Mouse (Mus musculus): ENCODE results near the gene Dcp1a. TPM values are rescaled to one million over a fixed set of nuclear protein-coding genes. Genes with fewer than 3 reads are reported as not detected.
A peak's percentile ranks its signal among the peaks of the same experiment; 100 is the strongest.

The Dcp1a gene
- total and polyA plus RNA-seq, 2 experiments from 2014 or later = 8.8 to 20.9 TPM

DNA sequence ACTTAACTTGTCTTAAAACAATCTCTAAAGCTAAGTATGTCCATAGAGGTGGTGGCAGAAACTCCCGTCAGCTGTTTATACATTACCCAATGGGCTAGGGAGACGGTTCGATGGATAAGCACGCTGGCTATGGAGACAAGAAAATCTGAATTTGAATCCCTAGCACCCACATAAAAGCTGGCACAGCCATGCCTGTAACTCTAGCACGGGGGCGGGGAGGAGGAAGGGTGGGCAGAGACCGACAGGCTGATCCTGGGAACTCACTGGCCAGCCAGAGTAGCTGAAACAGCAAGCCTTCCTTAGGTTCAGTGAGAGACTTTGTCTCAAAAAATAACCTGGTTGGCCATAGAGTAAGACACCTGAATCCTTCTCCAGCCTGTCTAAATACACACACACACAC is 21.9 kb upstream of the Dcp1a start:
- no peak overlapping the region for H3K4me3 ChIP-seq (ENCODE audit: low read depth, low read length)
- no peak for DNase-seq
- TF ChIP-seq CTCF (IDR thresholded peaks at IDR 0.05; ENCODE audit: low read depth) = no peak
- H3K36me3 ChIP-seq (ENCODE audit: insufficient read depth) = no peaks in the 10 kb centered on the region
- 67% methylated on average over 7 of the region's 7 CpGs for WGBS
- no peaks in the 10 kb centered on the region for H3K27me3 ChIP-seq (ENCODE audit: insufficient read depth, low read length)
- H3K4me1 ChIP-seq (ENCODE audit: insufficient read depth) = no peaks in the 10 kb centered on the region
- no peak for ATAC-seq
- H3K4me2 ChIP-seq (ENCODE audit: low read depth) = no peak overlapping the region
- no peak overlapping the region for H3K27ac ChIP-seq (ENCODE audit: low read depth, low read length)
- no peak overlapping the region for H3K9ac ChIP-seq
- no peaks in the 10 kb centered on the region for H3K9me3 ChIP-seq (ENCODE audit: low read length)

DNA sequence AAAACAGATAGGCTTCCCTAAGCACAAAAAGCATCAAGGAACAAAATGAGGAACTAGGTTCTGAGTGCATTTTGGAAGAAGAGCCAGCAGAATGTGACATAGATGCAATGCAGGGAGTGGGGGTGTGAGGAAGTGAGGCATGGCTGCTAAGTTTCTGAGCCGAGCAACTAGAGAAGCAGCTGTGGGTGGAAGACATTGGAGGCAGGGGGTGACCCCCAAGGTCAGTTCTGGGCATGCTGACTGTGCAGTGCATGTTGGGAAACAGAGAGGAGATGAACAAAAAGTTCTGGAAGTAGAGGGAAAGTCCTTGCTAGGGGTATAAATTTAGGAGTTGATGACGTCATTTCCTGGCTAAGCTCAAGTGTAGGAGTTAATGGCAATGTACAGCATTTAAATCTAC is 21.4 kb upstream of the Dcp1a start:
- H3K4me2 ChIP-seq (ENCODE audit: low read depth) = no peak overlapping the region
- no peak overlapping the region for H3K27ac ChIP-seq (ENCODE audit: low read depth, low read length)
- H3K9ac ChIP-seq = no peak overlapping the region
- H3K36me3 ChIP-seq (ENCODE audit: insufficient read depth) = no peaks in the 10 kb centered on the region
- TF ChIP-seq CTCF (IDR thresholded peaks at IDR 0.05; ENCODE audit: low read depth) = no peak
- H3K9me3 ChIP-seq (ENCODE audit: low read length) = no peaks in the 10 kb centered on the region
- DNase-seq = no peak
- no peak for ATAC-seq
- 54% methylated on average over 2 of the region's 2 CpGs for WGBS
- no peaks in the 10 kb centered on the region for H3K4me1 ChIP-seq (ENCODE audit: insufficient read depth)
- no peak overlapping the region for H3K4me3 ChIP-seq (ENCODE audit: low read depth, low read length)
- H3K27me3 ChIP-seq (ENCODE audit: insufficient read depth, low read length) = no peaks in the 10 kb centered on the region

DNA sequence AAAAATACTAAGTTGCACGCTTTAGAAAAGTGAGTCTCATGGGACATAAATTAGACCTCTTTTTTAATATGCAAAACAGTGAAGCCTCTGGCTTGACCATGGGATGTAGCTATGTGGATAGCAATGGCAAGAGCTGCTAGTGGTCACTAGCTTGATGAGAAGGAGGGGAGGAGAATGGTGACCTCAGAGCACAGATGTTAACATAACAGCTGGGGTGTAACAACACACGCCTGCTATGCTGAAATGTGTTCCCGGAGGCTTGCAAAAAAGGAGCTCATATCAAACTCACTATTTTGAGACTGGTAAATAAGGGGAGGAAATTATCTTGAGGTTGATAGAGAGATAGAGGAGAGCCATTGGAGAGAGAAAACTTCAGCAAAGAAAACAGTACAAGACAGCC is 20.5 kb upstream of the Dcp1a start:
- Histone ChIP-seq H3K4me3 (ENCODE audit: low read depth, low read length) (no peak overlapping the region), H3K9ac (no peak overlapping the region), H3K27ac (ENCODE audit: low read depth, low read length) (no peak overlapping the region), H3K4me2 (ENCODE audit: low read depth) (no peak overlapping the region), H3K27me3 (ENCODE audit: insufficient read depth, low read length) (no peaks in the 10 kb centered on the region), H3K4me1 (ENCODE audit: insufficient read depth) (no peaks in the 10 kb centered on the region), H3K36me3 (ENCODE audit: insufficient read depth) (no peaks in the 10 kb centered on the region), H3K9me3 (ENCODE audit: low read length) (no peaks in the 10 kb centered on the region)
- 88% methylated on average over 3 of the region's 3 CpGs for WGBS
- TF ChIP-seq CTCF (IDR thresholded peaks at IDR 0.05; ENCODE audit: low read depth) = no peak
- DNase-seq = no peak
- no peak for ATAC-seq

DNA sequence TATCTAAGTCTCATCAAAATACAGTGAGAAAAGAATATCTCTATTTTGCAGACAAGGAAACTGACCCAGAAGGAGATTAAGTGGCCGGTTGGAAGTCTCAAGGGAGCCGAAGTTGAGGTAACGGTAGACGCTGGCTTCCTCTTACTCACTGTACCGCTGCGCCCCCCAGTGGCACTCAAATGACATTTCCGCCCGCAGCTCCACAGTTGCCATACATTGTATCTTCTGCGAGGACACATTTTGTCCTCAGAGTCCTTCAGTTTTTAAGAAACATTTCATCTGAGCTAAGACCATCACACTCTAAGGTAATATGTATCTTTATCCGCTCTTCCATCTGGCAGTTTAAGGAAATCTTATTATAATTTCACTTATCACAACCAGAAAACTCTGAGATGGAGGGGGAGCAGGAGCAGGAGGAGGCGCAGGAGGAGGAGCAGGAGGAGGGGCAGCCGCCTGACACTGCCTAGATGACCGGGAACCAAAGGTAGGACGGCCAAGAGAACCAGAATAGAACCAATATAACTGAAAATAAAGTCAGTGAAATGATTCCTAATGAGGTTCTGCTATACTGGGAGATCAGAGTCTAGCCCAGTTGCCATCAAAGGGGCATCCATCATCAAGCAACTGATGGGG is 19.3 kb upstream of the Dcp1a start:
- Histone ChIP-seq H3K36me3 (ENCODE audit: insufficient read depth) (no peaks in the 10 kb centered on the region), H3K9me3 (ENCODE audit: low read length) (no peaks in the 10 kb centered on the region), H3K9ac (no peak overlapping the region), H3K4me2 (ENCODE audit: low read depth) (no peak overlapping the region), H3K4me3 (ENCODE audit: low read depth, low read length) (no peak overlapping the region), H3K27me3 (ENCODE audit: insufficient read depth, low read length) (no peaks in the 10 kb centered on the region), H3K4me1 (ENCODE audit: insufficient read depth) (no peaks in the 10 kb centered on the region), H3K27ac (ENCODE audit: low read depth, low read length) (no peak overlapping the region)
- DNase-seq (peak; percentile 89), ATAC-seq (peak; percentile 81)
- WGBS = 6% methylated on average over 14 of the region's 14 CpGs
- TF ChIP-seq CTCF (IDR thresholded peaks at IDR 0.05; ENCODE audit: low read depth) = peak; percentile 94

DNA sequence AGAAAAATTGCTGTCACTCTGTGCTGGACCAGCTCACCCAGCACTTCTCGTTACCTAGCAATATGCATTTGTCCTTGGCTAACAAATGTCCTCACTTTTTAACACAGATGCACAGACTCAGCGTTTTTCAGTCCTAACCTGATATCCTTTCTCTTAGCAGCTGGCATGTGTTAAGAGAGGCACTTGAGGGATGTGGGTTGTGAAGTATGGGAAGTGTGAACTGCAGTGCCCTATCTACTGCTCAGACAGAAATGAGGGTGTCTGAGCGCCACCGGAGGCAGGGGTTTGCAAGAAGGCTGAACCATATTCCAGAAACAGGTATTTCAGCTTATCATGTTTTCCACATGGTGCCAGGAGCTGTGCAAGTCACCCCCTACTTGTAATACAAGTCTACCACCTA is 16.0 kb upstream of the Dcp1a start:
- 83% methylated on average over 4 of the region's 4 CpGs for WGBS
- no peaks in the 10 kb centered on the region for H3K9me3 ChIP-seq (ENCODE audit: low read length)
- H3K27me3 ChIP-seq (ENCODE audit: insufficient read depth, low read length) = no peaks in the 10 kb centered on the region
- no peak overlapping the region for H3K4me2 ChIP-seq (ENCODE audit: low read depth)
- TF ChIP-seq CTCF (IDR thresholded peaks at IDR 0.05; ENCODE audit: low read depth) = no peak
- DNase-seq (no peak), ATAC-seq (no peak)
- no peak overlapping the region for H3K9ac ChIP-seq
- H3K36me3 ChIP-seq (ENCODE audit: insufficient read depth) = no peaks in the 10 kb centered on the region
- no peak overlapping the region for H3K27ac ChIP-seq (ENCODE audit: low read depth, low read length)
- no peaks in the 10 kb centered on the region for H3K4me1 ChIP-seq (ENCODE audit: insufficient read depth)
- H3K4me3 ChIP-seq (ENCODE audit: low read depth, low read length) = no peak overlapping the region

DNA sequence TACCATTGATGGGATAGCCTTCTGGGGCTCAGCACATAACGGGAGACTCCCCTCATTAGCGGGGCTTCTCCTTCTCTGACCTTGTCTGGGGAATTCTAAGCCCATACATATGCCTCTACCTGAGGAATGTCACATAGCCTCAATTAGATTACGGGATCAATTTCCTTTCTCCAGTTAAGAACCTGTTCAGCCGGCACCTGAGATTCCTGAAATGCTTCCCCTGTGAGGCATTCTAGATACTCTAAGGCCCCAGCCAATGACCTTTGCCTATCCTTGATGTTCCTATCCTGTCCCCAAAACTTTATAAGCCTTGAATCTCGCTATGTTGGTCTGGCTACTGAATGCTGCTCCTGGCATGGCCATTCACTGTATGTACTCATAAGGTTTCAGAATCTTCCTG is 5.7 kb upstream of the Dcp1a start:
- H3K27me3 ChIP-seq (ENCODE audit: insufficient read depth, low read length) = no peaks in the 10 kb centered on the region
- WGBS = 63% methylated on average over 5 of the region's 5 CpGs
- TF ChIP-seq CTCF (IDR thresholded peaks at IDR 0.05; ENCODE audit: low read depth) = no peak
- H3K4me3 ChIP-seq (ENCODE audit: low read depth, low read length) = no peak overlapping the region
- no peak overlapping the region for H3K9ac ChIP-seq
- H3K9me3 ChIP-seq (ENCODE audit: low read length) = no peaks in the 10 kb centered on the region
- ATAC-seq (no peak), DNase-seq (no peak)
- H3K4me1 ChIP-seq (ENCODE audit: insufficient read depth) = no peaks in the 10 kb centered on the region
- H3K36me3 ChIP-seq (ENCODE audit: insufficient read depth) = no peaks in the 10 kb centered on the region
- H3K27ac ChIP-seq (ENCODE audit: low read depth, low read length) = no peak overlapping the region
- H3K4me2 ChIP-seq (ENCODE audit: low read depth) = no peak overlapping the region

DNA sequence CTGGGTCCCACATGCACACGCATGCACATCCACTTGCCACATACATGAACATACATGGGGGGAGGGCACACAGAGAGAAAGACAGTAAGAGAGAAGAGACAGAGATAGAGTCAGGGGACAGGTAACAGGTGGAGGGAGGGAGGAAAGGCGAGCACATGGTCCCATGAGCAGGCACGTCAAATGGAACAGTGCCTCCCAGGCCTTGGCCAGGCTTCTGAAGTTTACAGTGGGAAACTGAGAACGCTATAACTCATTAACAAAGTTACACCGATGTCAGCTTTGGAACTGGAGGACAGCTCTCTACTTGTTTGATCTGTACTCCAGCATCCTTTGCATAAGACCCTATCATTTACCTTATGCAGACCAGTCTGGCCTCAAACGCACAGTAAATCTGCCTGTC is 4.9 kb upstream of the Dcp1a start:
- no peak for TF ChIP-seq CTCF (IDR thresholded peaks at IDR 0.05; ENCODE audit: low read depth)
- H3K4me3 ChIP-seq (ENCODE audit: low read depth, low read length) = no peak overlapping the region
- H3K36me3 ChIP-seq (ENCODE audit: insufficient read depth) = no peaks in the 10 kb centered on the region
- H3K27ac ChIP-seq (ENCODE audit: low read depth, low read length) = no peak overlapping the region
- no peak for DNase-seq
- H3K9me3 ChIP-seq (ENCODE audit: low read length) = no peaks in the 10 kb centered on the region
- H3K4me1 ChIP-seq (ENCODE audit: insufficient read depth) = no peaks in the 10 kb centered on the region
- no peak for ATAC-seq
- no peak overlapping the region for H3K4me2 ChIP-seq (ENCODE audit: low read depth)
- H3K27me3 ChIP-seq (ENCODE audit: insufficient read depth, low read length) = no peaks in the 10 kb centered on the region
- no peak overlapping the region for H3K9ac ChIP-seq
- 81% methylated on average over 6 of the region's 6 CpGs for WGBS
